Mouse (Mus musculus) liver, postnatal 0 days (tissue): ENCODE measurements around the gene Usp31.

Source experiments
- CTCF ChIP-seq: sonication (generic); IDR thresholded peaks from 2 replicates; pipeline ENCODE4 v1.5.1; 2016; ENCODE audit warnings: antibody characterized with exemption, low read depth
- EP300 ChIP-seq: IDR thresholded peaks from 2 replicates; pipeline ENCODE4 v1.6.1; 2016; ENCODE audit warnings: antibody characterized with exemption, low read depth, mild to moderate bottlenecking

DNA sequence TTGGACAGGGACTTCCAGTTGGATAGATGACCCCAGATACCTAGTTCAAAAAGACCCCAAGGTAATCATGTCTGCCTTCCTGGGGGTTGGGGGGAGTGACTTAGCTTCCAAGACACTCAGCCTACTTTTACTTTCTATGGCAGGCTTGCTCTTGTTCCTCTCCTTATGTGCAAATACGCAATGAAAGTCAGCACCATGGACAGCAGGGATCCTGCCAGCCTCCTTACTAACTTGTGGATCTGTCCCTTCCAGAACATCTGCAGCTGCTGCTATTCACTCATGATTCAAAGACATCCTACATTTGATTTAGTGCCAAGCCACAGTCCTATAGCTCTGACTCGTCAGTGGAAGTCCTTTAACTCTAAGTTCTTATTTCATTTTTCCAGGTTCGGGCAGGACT lies 110.7 kb downstream of the Usp31 start:
- TF ChIP-seq CTCF = no peak
- TF ChIP-seq EP300 = no peak
